Mouse (Mus musculus): Measurements from ENCODE around the gene Exoc3l.

- TF ChIP-seq CTCF (IDR thresholded peaks at IDR 0.05; ENCODE audit: borderline replicate concordance, insufficient read depth, low read length) (no peak), POLR2A (IDR thresholded peaks at IDR 0.05; ENCODE audit: low read depth, low read length) (no peak)
These were observed 19.3 kb upstream of the Exoc3l start for GRCm38 (mm10) chr8:105315073-105315769.
